Mouse (Mus musculus) cortical plate, adult 2 months (tissue): ENCODE measurements at regions not wholly inside any gene's neighbourhood (a gene's known extent, or its start where the extent isn't known, plus 50 kb on each side); places are given as distances from the start of the nearest gene placed in this dataset.

Source experiments
- CTCF ChIP-seq: fragments of 200-500 bp; IDR thresholded peaks from 2 replicates; pipeline ENCODE4 v1.5.1; 2011; ENCODE audit warnings: mild to moderate bottlenecking, control low read depth, low read length; ENCODE audit not compliant: insufficient read depth; ENCODE audit errors: extremely low read depth
- POLR2A ChIP-seq: fragments of 200-500 bp; IDR thresholded peaks from 2 replicates; pipeline ENCODE4 v1.6.1; 2011; ENCODE audit warnings: mild to moderate bottlenecking, low read length, control low read depth; ENCODE audit not compliant: insufficient read depth; ENCODE audit errors: extremely low read depth

DNA sequence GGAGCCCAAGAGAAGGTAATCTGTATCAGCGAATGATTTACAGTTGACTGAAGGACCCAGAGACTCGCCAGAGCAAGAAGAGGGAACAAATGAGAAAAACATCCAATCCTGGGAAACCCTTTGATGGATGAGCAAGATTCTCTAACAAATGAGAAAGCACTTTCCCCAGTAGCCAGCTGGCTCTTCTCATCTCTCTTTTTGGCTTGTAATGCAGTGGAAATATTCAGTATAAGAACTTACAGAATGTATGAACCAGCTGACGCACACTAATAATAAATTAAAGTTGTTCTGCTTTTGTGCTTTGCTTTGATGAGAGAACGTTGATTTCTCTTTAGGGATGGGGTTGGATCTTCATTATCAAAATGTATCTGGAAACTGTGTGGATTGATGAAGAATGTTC, 52.8 kb upstream of the Abca1 start:
- TF ChIP-seq POLR2A, result no peak
- no peak for TF ChIP-seq CTCF
